Mouse (Mus musculus) ES-Bruce4 (cell line): ENCODE results near the gene Dppa4.

ENCODE experiments used
- CTCF ChIP-seq: IDR thresholded peaks from one replicate; pipeline ENCODE4 v1.8.1; 2011; ENCODE audit warnings: low read depth, low read length
- EP300 ChIP-seq: IDR thresholded peaks from 2 replicates; pipeline ENCODE4 v1.6.1; 2011; ENCODE audit warnings: low read depth, low read length; ENCODE audit not compliant: insufficient read depth
- POLR2A ChIP-seq: IDR thresholded peaks from one replicate; pipeline ENCODE4 v1.8.1; 2011; ENCODE audit warnings: low read length; ENCODE audit not compliant: insufficient read depth

- TF ChIP-seq CTCF (no peak), POLR2A (no peak), EP300 (0 out of 2 replicates have a peak, but pooled peaks have one; percentile 12)
These were observed 20.4 kb downstream of the Dppa4 start for GRCm38 (mm10) chr16:48303983-48304382.
